Mouse (Mus musculus): ENCODE results near the gene Fam189a2.

GRCm38 (mm10) chr19:23988166-23988565 lies 42.7 kb downstream of the Fam189a2 start:
- no peak for TF ChIP-seq CTCF (IDR thresholded peaks at IDR 0.05; ENCODE audit: low read depth)
- TF ChIP-seq EP300 (IDR thresholded peaks at IDR 0.05; ENCODE audit: low read depth): no peak

Data from heart, postnatal 0 days (tissue).